Comparison of ENCODE assay signal across 8 mouse cellular contexts in genomic region chr11:98929503-98929902, GRCm38 (mm10). TPM values are rescaled to one million over a fixed set of nuclear protein-coding genes. Genes with fewer than 3 reads are reported as not detected.
DNase-seq lines count a peak whose midpoint lies in the region; ATAC-seq and TF ChIP-seq lines count a peak whose summit lies in the region.

No protein-coding gene starts in this region.

- no peak for TF ChIP-seq EP300 in heart, adult 2 months (IDR thresholded peaks at IDR 0.05; ENCODE audit: insufficient read depth, low read depth, low read length)

- TF ChIP-seq POLR2A in heart, adult 2 months (IDR thresholded peaks at IDR 0.05; ENCODE audit: insufficient read depth, low read depth, low read length), result no peak

- peaks cover 28% of the 10 kb centered on the region for H3K4me1 ChIP-seq in heart, adult 2 months (ENCODE audit: control insufficient read depth, insufficient read depth, low read length)
- peaks cover 72% of the 10 kb centered on the region for H3K4me1 ChIP-seq in forebrain, embryonic 14.5 days (ENCODE audit: control insufficient read depth, insufficient read depth, low read length)
- peaks cover 82% of the 10 kb centered on the region for H3K4me1 ChIP-seq in limb, embryonic 11.5 days (ENCODE audit: control insufficient read depth, insufficient read depth, low read length)
- H3K4me1 ChIP-seq in stomach, embryonic 16.5 days (ENCODE audit: control insufficient read depth, insufficient read depth, low read length), result peaks cover 80% of the 10 kb centered on the region

- H3K36me3 ChIP-seq in heart, adult 2 months (ENCODE audit: control insufficient read depth, insufficient read depth, low read length), result no peaks in the 10 kb centered on the region
- no peaks in the 10 kb centered on the region for H3K36me3 ChIP-seq in forebrain, embryonic 14.5 days (ENCODE audit: control insufficient read depth, insufficient read depth, low read length)
- H3K36me3 ChIP-seq in limb, embryonic 11.5 days (ENCODE audit: control insufficient read depth, insufficient read depth, low read length), result no peaks in the 10 kb centered on the region
- H3K36me3 ChIP-seq in stomach, embryonic 16.5 days (ENCODE audit: control insufficient read depth, insufficient read depth, low read length), result no peaks in the 10 kb centered on the region

- ATAC-seq in forebrain, embryonic 14.5 days, result no peak
- no peak for ATAC-seq in limb, embryonic 11.5 days (ENCODE audit: insufficient number of reproducible peaks, low FRiP score, low TSS enrichment, low read depth)
- ATAC-seq in stomach, embryonic 16.5 days (ENCODE audit: insufficient read depth, low FRiP score), result no peak

- H3K9ac ChIP-seq in heart, adult 2 months (ENCODE audit: low read depth, low read length), result 0 out of 2 replicates have a peak overlapping the region, but pooled peaks have one; percentile 7
- peak overlapping the region; percentile 10 for H3K9ac ChIP-seq in forebrain, embryonic 14.5 days (ENCODE audit: low read length)
- H3K9ac ChIP-seq in limb, embryonic 11.5 days (ENCODE audit: low read length), result peak overlapping the region; percentile 23
- peak overlapping the region; percentile 68 for H3K9ac ChIP-seq in stomach, embryonic 16.5 days (ENCODE audit: low read length)

- no peaks in the 10 kb centered on the region for H3K9me3 ChIP-seq in forebrain, embryonic 14.5 days (replicated peaks; ENCODE audit: control insufficient read depth, low read length)
- H3K9me3 ChIP-seq in limb, embryonic 11.5 days (ENCODE audit: control insufficient read depth, low read length), result no peaks in the 10 kb centered on the region
- H3K9me3 ChIP-seq in stomach, embryonic 16.5 days (replicated peaks; ENCODE audit: control insufficient read depth, low read length), result no peaks in the 10 kb centered on the region

- peak; percentile 48 to 56 for DNase-seq in heart, adult 2 months
- no peak for DNase-seq in heart, adult 8-10 months (ENCODE audit: low spot score)
- DNase-seq in adipocyte (ENCODE audit: low spot score), result peak; percentile 47
- no peak for DNase-seq in forebrain, embryonic 14.5 days (ENCODE audit: low spot score)
- DNase-seq in limb, embryonic 11.5 days (ENCODE audit: low spot score), result no peak
- no peak for DNase-seq in urinary bladder, adult 2 months (ENCODE audit: low spot score)
- no peak for DNase-seq in urinary bladder, postnatal 14 days (ENCODE audit: low spot score)

- intact Hi-C loops in heart, adult 2 months (cut with DNase I), result loop anchor here (5.0 kb wide), 1 partner anchor 218 kb away; no protein-coding TSS in a partner anchor

- H3K27me3 ChIP-seq in heart, adult 2 months (ENCODE audit: control insufficient read depth, insufficient read depth, low read length), result no peaks in the 10 kb centered on the region
- no peaks in the 10 kb centered on the region for H3K27me3 ChIP-seq in forebrain, embryonic 14.5 days (replicated peaks; ENCODE audit: control insufficient read depth, insufficient read depth, low read length)
- no peaks in the 10 kb centered on the region for H3K27me3 ChIP-seq in limb, embryonic 11.5 days (ENCODE audit: control insufficient read depth, insufficient read depth, low read length)
- no peaks in the 10 kb centered on the region for H3K27me3 ChIP-seq in stomach, embryonic 16.5 days (ENCODE audit: control insufficient read depth, insufficient read depth, low read length)

- H3K27ac ChIP-seq in heart, adult 2 months, result no peak overlapping the region; the same call in 1 of the 2 replicates
- H3K27ac ChIP-seq in forebrain, embryonic 14.5 days (ENCODE audit: low read depth, low read length), result peak overlapping the region; percentile 0; the same call in 1 of the 2 replicates
- H3K27ac ChIP-seq in limb, embryonic 11.5 days (replicated peaks; ENCODE audit: low read depth, low read length), result no peak overlapping the region; the same call in 1 of the 2 replicates
- peak overlapping the region; percentile 90 for H3K27ac ChIP-seq in stomach, embryonic 16.5 days (ENCODE audit: low read length)

- TF ChIP-seq CTCF in heart, adult 2 months (IDR thresholded peaks at IDR 0.05), result no peak

- no peaks in the 10 kb centered on the region for H3K79me2 ChIP-seq in heart, adult 2 months (replicated peaks; ENCODE audit: control insufficient read depth, insufficient read depth, low read length)

- peak overlapping the region; percentile 69 for H3K4me2 ChIP-seq in forebrain, embryonic 14.5 days (ENCODE audit: low read length)
- peak overlapping the region; percentile 95 for H3K4me2 ChIP-seq in limb, embryonic 11.5 days (ENCODE audit: low read depth, severe bottlenecking)
- H3K4me2 ChIP-seq in stomach, embryonic 16.5 days (ENCODE audit: low read depth, low read length), result peak overlapping the region; percentile 72

- WGBS in heart, adult 2 months, result 12% methylated on average over 9 of the region's 9 CpGs
- 5% methylated on average over 9 of the region's 9 CpGs for WGBS in forebrain, embryonic 14.5 days
- 13% methylated on average over 9 of the region's 9 CpGs for WGBS in limb, embryonic 11.5 days
- WGBS in stomach, embryonic 16.5 days, result 25% methylated on average over 9 of the region's 9 CpGs

- no peak overlapping the region for H3K4me3 ChIP-seq in heart, adult 2 months
- H3K4me3 ChIP-seq in forebrain, embryonic 14.5 days (ENCODE audit: low read depth, low read length), result no peak overlapping the region
- H3K4me3 ChIP-seq in limb, embryonic 11.5 days (ENCODE audit: low read depth, low read length), result no peak overlapping the region
- H3K4me3 ChIP-seq in stomach, embryonic 16.5 days (replicated peaks; ENCODE audit: low read length), result peak overlapping the region; percentile 62

RNA-seq across cellular contexts. Expression of gene Rara, which starts 1.9 kb away (rescaled TPM):
- 10 to 100 TPM; 10.1 to 12.8 TPM for total RNA-seq in heart, adult 2 months (2021)
- 7.1 and 10.9 TPM in 2 replicates for polyA plus RNA-seq in heart, adult 2 months (2012; rRNA removed)
- total RNA-seq in heart, adult 8-10 months (2022), result 10 to 100 TPM; 10.8 to 13.5 (median 11.9) TPM
- 8.2 and 9.8 TPM in 2 replicates for polyA plus RNA-seq in forebrain, embryonic 14.5 days (2014; fragmentation: Nextera tagmentation; extraction: Ambion mirVana)
- polyA plus RNA-seq in limb, embryonic 11.5 days (2014; fragmentation: Nextera tagmentation; extraction: Ambion mirVana), result 46.7 and 48.7 TPM in 2 replicates
- 28.8 and 30.1 TPM in 2 replicates for polyA plus RNA-seq in stomach, embryonic 16.5 days (2015; fragmentation: Nextera tagmentation; extraction: Ambion mirVana)
- 8.5 and 13.7 TPM in 2 replicates for polyA plus RNA-seq in urinary bladder, adult 2 months (2012; rRNA removed)

RNA-seq across cellular contexts. Expression of gene Cdc6, which starts 21.9 kb away (rescaled TPM):
- under 1 TPM; 0.13 to 0.32 TPM for total RNA-seq in heart, adult 2 months (2021)
- polyA plus RNA-seq in heart, adult 2 months (2012; rRNA removed), result 0.14 and 0.26 TPM in 2 replicates
- under 1 TPM; 0.16 to 0.49 (median 0.25) TPM for total RNA-seq in heart, adult 8-10 months (2022)
- 14.1 and 16.4 TPM in 2 replicates for polyA plus RNA-seq in forebrain, embryonic 14.5 days (2014; fragmentation: Nextera tagmentation; extraction: Ambion mirVana)
- 58.7 and 63.4 TPM in 2 replicates for polyA plus RNA-seq in limb, embryonic 11.5 days (2014; fragmentation: Nextera tagmentation; extraction: Ambion mirVana)
- polyA plus RNA-seq in stomach, embryonic 16.5 days (2015; fragmentation: Nextera tagmentation; extraction: Ambion mirVana), result 26.9 and 28.1 TPM in 2 replicates
- 2.7 and 3.8 TPM in 2 replicates for polyA plus RNA-seq in urinary bladder, adult 2 months (2012; rRNA removed)

RNA-seq across cellular contexts. Expression of gene Gjd3, which starts 53.3 kb away (rescaled TPM):
- total RNA-seq in heart, adult 2 months (2021), result under 1 TPM; 0.27 to 0.31 TPM
- 0.94 and 1.6 TPM in 2 replicates for polyA plus RNA-seq in heart, adult 2 months (2012; rRNA removed)
- total RNA-seq in heart, adult 8-10 months (2022), result under 1 TPM in 1 of 4 experiments, not detected in 3; 0.44 TPM
- 0.27 and 0.28 TPM in 2 replicates for polyA plus RNA-seq in forebrain, embryonic 14.5 days (2014; fragmentation: Nextera tagmentation; extraction: Ambion mirVana)
- polyA plus RNA-seq in limb, embryonic 11.5 days (2014; fragmentation: Nextera tagmentation; extraction: Ambion mirVana), result 0.40 TPM in 1 of 2 replicates, not detected in the other
- polyA plus RNA-seq in stomach, embryonic 16.5 days (2015; fragmentation: Nextera tagmentation; extraction: Ambion mirVana), result 0.44 TPM in 1 of 2 replicates, not detected in the other
- 0.55 and 0.87 TPM in 2 replicates for polyA plus RNA-seq in urinary bladder, adult 2 months (2012; rRNA removed)

Comparison
In these comparisons a context has a peak if more than half of its experiments do, and no peak if none do; other contexts are left out.
1. DNase-seq: peak in heart, adult 2 months (2 of 2) and adipocyte (single experiment); none in heart, adult 8-10 months (single experiment), forebrain, embryonic 14.5 days (single experiment), limb, embryonic 11.5 days (single experiment), urinary bladder, adult 2 months (single experiment) and urinary bladder, postnatal 14 days (single experiment).
2. H3K27ac ChIP-seq: peak in forebrain, embryonic 14.5 days (single experiment) and stomach, embryonic 16.5 days (single experiment); none in heart, adult 2 months (single experiment) and limb, embryonic 11.5 days (single experiment).
3. H3K9ac ChIP-seq: peak in every context shown above with its lines; median percentile 68 in stomach, embryonic 16.5 days; 23 in limb, embryonic 11.5 days; 10 in forebrain, embryonic 14.5 days; 7 in heart, adult 2 months.
4. Peak in every context shown above with its lines, with median percentiles within 50 percentile points of each other: H3K4me2 ChIP-seq.